ENCODE assay signal across 8 mouse cellular contexts in the genomic region with DNA sequence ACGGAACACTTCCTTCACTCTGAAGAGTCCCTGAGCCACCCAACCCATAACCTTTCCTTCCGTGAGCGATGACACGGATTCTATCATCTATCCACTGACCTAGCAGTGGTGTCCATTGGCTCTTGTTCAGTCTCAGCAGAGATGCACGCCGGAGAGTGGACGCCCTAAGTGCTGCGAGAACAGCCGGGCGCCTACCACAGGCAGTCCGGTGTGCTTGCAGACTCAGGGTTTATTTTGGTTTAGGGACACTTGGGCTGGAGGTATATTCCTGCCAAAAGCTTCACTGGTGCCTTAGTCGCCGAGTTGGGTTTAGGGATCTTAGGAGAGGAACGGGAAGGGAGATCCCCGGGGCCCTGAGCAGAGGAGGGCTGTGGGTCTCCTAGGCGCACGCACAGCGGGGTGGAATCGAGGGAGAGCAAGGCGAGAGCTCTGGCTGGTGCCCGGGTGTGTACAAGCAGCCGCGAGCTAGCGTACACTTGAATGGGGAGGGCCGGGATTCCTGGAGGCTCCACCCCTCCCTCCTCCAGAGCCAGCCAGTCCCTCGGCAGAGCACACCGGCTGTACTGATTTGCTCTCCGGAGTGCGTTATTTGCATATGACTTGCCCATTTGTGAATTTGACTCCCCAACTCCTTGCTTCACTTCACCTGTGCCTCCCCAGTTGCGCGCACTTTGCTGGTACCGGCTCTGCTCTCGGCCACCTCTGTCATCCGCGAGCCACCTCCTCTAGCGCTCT.
A peak's percentile ranks its signal among the peaks of the same experiment; 100 is the strongest.
DNase-seq lines count a peak whose midpoint lies in the region; ATAC-seq and TF ChIP-seq lines count a peak whose summit lies in the region.

No protein-coding gene starts in this region.

- peak overlapping the region; percentile 59 for H3K4me3 ChIP-seq in hindbrain, embryonic 16.5 days (ENCODE audit: low read length)
- H3K4me3 ChIP-seq in lung, postnatal 0 days (ENCODE audit: low read depth, low read length), result peak overlapping the region; percentile 32

- no peaks in the 10 kb centered on the region for H3K9me3 ChIP-seq in hindbrain, embryonic 16.5 days (ENCODE audit: control insufficient read depth, low read length)
- H3K9me3 ChIP-seq in lung, postnatal 0 days (ENCODE audit: low read length), result no peaks in the 10 kb centered on the region

- H3K27ac ChIP-seq in hindbrain, embryonic 16.5 days (ENCODE audit: low read depth, low read length), result peak overlapping the region; percentile 78
- no peak overlapping the region for H3K27ac ChIP-seq in lung, postnatal 0 days (ENCODE audit: low read length)

- peak; percentile 73 for DNase-seq in WW6 (ENCODE audit: low read depth, low spot score)
- DNase-seq in cerebellum, postnatal 4 days (ENCODE audit: low spot score in 2 of 2), result peak; percentile 50 to 65
- peak; percentile 6 for DNase-seq in gastrocnemius, adult 18-20 months (ENCODE audit: low spot score)
- peak; percentile 68 to 75 for DNase-seq in layer of hippocampus, postnatal 36 days
- DNase-seq in lung, postnatal 0 days (ENCODE audit: low spot score), result peak; percentile 93
- peak; percentile 70 for DNase-seq in ovary, postnatal 36 days (ENCODE audit: low spot score)
- peak; percentile 82 for DNase-seq in yolk sac, embryonic 10.5 days (ENCODE audit: low spot score)

- H3K4me1 ChIP-seq in hindbrain, embryonic 16.5 days (ENCODE audit: control insufficient read depth, insufficient read depth, low read depth, low read length), result peaks cover 11% of the 10 kb centered on the region
- no peaks in the 10 kb centered on the region for H3K4me1 ChIP-seq in lung, postnatal 0 days (ENCODE audit: insufficient read depth, low read depth, low read length)

- H3K9ac ChIP-seq in hindbrain, embryonic 16.5 days (ENCODE audit: low read depth, low read length), result peak overlapping the region; percentile 74
- no peak overlapping the region for H3K9ac ChIP-seq in lung, postnatal 0 days (replicated peaks; ENCODE audit: low read depth)

- no peaks in the 10 kb centered on the region for H3K36me3 ChIP-seq in hindbrain, embryonic 16.5 days (ENCODE audit: control insufficient read depth, insufficient read depth, low read length)
- H3K36me3 ChIP-seq in lung, postnatal 0 days (ENCODE audit: insufficient read depth, low read length), result no peaks in the 10 kb centered on the region

- TF ChIP-seq EP300 in lung, postnatal 0 days (IDR thresholded peaks at IDR 0.05), result no peak

- TF ChIP-seq CTCF in lung, postnatal 0 days (IDR thresholded peaks at IDR 0.05), result peak; percentile 20; the same call in 1 of the 2 replicates

- peak; percentile 97 for ATAC-seq in hindbrain, embryonic 16.5 days
- peak; percentile 99 for ATAC-seq in lung, postnatal 0 days

- WGBS in hindbrain, embryonic 16.5 days, result under 1% methylated on average over 36 of the region's 36 CpGs
- WGBS in lung, postnatal 0 days, result 1% methylated on average over 36 of the region's 36 CpGs

- H3K4me2 ChIP-seq in hindbrain, embryonic 16.5 days (ENCODE audit: low read length), result peak overlapping the region; percentile 94
- H3K4me2 ChIP-seq in lung, postnatal 0 days (replicated peaks; ENCODE audit: low read depth, low read length), result peak overlapping the region; percentile 65

- H3K27me3 ChIP-seq in hindbrain, embryonic 16.5 days (replicated peaks; ENCODE audit: control insufficient read depth, insufficient read depth, low read length), result no peaks in the 10 kb centered on the region
- no peaks in the 10 kb centered on the region for H3K27me3 ChIP-seq in lung, postnatal 0 days (replicated peaks; ENCODE audit: insufficient read depth, low read length)

Comparison
In these comparisons a context has a peak if more than half of its experiments do, and no peak if none do; other contexts are left out.
1. DNase-seq: peak in every context shown above with its lines; median percentile 93 in lung, postnatal 0 days; 82 in yolk sac, embryonic 10.5 days; 73 in WW6; 72 in layer of hippocampus, postnatal 36 days; 70 in ovary, postnatal 36 days; 58 in cerebellum, postnatal 4 days; 6 in gastrocnemius, adult 18-20 months.